Mouse (Mus musculus) spleen, postnatal 14 days (tissue): Measurements from ENCODE around the gene Med25.
A peak's percentile ranks its signal among the peaks of the same experiment; 100 is the strongest.

ENCODE experiments used
- DNase-seq, 2 experiments: peaks; one replicate each; pipeline ENCODE4 v3.0.0; 2021 to 2022; ENCODE audit warnings: low spot score in 2 of 2

Gene Med25

DNA sequence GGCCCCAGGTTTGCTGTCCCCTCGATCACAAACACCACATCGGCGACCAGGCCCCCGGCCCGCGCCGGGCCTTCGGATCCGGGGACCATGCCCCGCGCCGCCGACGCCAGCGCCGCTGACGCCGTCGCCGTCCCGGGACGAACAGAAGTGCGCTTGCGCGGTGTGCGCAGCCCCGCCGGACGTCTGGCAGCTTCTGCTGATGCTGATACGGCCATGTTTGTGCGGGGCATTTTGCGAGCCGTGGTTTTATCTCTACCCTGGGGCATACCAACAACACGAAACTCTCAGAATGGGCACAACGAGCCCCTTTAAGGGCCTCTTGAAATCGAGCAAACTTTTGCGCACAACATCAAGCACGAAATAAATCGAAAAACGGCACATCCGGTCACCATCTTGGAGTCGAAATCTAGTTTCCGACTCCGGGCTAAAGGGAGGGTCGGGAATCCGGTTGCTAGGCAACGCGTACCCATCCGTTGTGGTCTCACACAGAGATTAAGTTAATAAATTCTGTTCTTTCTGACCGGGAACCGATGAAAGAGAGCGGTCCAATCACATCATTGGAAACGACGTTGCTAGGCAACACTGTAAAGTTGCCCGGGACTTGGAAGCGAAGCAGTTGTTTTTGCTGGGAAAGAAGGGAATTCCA is at the start of gene Med25:
Med25 (minus strand) TSS at position 437 of the 646 bp plus-strand sequence.
- peak; percentile 75 to 82 for DNase-seq

DNA sequence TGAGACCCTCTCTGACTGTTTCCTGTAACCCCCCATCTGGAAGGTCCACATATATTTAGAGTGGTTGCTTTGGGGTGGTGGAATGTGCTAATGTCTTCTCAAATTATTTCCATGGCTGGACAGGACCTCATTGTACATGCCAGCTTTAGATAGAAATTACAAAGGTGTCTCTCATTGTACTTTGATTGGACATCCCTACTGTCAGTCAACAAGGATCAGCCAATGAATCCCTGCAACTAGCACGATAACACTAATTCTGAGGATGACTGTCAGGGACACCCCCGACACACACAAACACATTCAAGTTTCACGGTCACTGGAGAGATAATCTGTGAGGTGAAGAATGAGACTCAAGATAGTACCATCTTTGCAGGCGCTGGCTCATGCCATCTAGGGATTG is 46.2 kb upstream of the Med25 start:
- no peak for DNase-seq

DNA sequence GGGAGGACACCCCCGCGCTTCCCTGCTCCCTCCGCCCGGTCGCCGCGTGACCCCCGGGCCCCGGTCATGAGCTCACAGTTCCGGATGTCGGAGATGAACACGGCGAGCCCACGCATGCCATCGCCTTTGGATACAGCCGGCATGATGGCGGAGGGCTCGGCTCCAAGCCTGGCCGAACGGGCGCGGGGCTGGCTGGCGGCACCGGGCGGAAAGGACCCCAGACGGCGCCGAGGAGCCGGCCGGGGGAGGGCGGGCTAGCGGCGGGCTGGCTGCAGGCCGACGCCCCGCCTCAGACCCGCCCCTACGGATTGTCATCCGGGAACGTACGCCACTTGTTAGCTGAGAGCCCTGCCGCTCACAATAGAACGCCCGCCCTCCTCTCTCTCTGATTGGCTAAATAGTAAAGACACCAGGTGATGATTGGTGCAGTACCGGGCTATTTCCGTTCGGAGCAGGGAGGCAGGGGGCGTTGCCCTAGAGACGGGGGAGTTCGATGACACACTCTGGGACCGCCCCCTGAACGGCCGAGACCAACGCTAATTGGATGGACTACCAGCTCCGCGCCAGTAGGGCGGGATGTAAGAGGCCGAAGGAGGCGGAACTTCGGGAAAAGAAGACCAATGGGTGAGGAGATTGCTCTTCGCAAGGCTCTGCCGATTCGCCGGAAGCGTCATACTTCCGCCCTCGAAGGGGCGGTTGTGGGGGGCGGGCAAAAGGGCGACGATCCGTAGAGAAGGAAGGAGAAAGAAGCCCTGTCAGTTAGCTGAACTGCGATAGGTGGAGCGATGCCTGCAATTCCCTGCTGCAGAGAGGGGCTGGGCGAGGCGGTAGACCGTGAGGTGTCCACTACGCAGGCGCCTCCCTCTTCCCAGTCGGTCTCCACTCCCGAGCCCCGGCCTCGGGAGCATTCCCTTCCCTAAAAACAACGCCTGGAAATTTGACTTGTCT is 37.0 kb upstream of the Med25 start, which contains the start of gene Ap2a1:
Ap2a1 (minus strand) TSS at position 293 of the 948 bp plus-strand sequence.
- DNase-seq = peak; percentile 98 to 99

DNA sequence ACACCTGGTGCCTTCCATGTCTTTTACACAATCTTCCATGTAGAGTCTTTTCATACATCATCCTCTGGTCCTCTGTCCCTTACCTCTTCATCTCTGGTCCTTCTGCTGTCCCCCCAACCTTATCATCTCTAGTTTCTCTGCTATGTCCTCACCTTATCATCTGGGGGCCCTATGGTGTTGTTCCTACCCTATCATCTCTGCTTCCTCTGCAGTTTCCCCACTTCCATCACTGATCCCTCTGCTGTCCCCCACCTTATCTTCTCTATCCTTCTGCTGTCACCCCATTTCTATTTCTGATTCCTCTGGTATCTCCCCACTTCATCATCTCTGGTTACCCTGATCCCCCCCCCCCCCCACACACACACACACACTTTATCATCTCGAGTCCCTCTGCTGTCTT is 36.1 kb upstream of the Med25 start:
- no peak for DNase-seq

DNA sequence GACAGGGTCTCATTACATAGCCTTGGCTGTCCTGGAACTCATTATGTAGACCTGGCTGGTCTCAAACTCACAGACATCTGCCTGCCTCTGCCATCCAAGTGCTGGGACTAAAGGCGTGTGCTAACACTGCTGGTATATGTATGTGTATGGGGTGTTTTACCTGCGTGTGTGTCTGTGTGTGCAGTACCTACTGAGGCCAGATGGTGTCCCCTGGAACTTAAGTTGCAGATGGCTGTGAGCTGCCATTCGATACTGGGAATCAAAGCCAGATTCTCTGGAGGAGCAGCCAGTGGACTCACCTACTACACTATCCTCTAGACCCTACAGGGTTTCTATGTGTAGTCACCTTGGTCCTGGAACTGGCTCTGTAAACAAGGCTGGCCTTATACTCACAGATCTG is 33.0 kb upstream of the Med25 start:
- no peak for DNase-seq

DNA sequence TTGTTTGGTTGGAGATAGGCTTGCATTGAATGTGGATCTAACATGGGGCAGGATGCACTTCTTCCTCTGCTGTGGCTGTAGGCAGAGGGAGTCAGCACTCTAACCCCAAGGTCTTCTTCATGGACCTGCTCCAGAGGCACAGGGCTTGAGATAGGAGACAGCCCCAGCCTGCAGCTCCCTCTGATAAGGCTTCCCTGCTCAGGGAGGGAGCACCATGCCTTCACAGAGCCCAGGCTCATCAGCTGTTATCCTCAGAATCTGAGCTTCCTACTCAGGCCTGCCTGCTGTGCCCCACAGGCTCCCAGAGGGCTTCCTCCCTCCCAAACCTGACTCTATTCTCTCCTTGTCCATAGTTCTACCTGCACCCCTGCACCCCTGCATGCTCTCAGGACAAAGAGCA is 30.0 kb upstream of the Med25 start:
- DNase-seq = no peak

DNA sequence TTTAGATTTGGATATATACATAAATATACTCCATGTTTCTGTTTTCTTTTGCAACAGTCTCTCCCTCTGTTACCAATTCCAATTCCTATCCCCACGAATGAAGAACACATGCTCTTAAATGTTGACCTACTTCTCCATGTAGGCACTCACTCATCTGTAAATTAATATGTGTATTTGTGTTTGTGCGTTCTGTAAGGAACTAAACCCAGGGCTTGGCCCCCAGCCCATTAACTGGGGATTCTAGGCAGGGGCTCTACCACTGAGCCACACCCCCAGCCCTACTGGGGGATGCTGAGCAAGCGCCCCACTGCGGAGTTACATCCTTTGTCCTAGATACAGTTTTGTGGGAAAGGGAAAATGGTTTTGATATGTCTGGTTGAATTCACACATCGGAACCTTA is 26.6 kb upstream of the Med25 start:
- no peak for DNase-seq

DNA sequence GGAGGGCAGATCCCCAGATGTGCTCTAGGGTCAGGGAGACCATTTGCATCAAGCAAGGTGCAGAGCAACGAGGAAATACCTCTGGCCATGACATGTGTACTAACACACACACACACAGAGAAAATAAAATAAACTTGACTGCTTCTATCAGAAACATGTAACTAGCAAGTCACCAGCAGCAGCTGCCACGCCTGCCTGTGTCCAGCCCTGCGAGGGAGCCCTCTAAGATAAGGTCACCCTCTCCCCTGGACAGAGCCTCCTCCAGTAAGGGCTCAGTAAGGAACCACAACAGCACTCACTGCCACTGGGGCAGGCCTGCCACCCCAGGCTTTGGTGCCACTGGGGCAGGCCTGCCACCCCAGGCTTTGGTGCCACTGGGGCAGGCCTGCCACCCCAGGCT is 25.7 kb upstream of the Med25 start:
- DNase-seq = no peak

DNA sequence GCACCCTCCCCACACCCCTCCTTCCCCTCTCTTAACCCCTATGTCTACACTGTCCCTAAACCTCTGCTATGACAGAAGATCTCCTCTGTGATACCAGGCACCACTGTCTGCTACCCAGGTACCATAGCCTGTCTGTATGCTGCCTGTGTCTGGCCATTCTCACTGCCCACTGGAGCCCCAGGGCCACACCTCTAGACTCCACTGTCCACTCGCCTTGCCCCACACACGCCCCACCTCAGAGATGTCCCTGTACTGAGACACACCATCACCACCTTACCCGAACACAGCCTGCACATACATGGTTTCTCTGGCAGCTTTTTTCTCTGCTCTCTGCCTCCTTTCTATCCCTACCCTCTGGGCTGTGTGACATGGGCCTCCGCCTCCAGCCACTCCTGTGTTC is 24.4 kb upstream of the Med25 start:
- DNase-seq = no peak

DNA sequence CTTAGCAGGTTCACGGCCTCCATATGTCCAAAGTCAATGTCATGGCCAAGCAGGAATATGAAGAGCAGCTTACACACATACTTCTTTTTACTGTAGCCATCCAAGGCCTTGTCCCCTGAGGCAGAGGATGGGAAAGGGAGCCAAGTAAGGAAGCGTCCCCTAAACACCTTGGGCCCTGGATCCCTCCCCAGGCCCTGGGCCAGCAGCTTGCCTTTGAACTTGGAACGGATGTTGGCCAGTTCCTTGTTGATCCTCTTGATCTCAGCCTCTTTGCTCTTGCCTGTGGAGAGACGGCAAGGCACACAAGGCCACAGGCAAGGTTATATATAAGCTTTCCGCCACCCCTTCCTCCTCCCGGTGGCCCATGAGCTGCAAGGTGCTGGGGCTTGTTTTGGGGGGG is 23.7 kb upstream of the Med25 start:
- DNase-seq = no peak

DNA sequence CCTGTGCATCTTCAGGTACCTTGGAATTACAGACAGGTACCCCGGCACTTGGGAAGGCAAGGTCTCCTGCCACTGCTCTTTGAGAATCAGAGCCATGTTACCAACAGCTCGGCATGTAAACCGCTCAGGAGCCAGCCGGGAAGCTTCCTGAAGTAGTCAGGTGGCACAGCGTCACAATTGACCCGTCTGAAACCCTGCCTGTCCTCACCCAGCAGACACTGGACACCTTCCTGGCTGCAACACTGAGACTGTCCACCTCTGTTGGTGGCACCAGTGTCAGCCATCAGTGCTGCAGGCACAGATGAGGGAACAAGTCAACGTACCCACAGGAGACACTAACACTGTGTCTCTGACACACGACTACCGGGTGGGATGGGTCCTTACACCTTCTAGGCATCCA is 22.8 kb upstream of the Med25 start:
- no peak for DNase-seq

DNA sequence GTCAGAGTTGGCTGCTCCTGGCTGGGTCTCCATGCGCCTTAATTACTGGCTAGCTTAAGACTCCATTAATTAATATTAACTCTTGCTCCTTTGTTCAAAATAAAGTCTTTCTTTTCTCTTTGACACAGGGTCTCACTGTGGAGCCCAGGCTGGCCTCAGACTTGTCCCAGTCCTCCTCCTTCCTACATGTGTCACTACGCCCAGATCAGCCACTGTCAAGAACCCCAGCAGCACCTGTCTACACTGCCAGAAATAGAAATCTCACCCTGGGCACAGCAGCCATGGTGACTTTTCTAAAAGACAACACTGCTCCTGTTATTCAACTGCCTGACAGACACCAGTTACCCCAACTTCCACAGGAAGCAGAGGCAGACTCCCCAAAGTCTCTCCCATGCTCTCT is 21.9 kb upstream of the Med25 start:
- no peak for DNase-seq

DNA sequence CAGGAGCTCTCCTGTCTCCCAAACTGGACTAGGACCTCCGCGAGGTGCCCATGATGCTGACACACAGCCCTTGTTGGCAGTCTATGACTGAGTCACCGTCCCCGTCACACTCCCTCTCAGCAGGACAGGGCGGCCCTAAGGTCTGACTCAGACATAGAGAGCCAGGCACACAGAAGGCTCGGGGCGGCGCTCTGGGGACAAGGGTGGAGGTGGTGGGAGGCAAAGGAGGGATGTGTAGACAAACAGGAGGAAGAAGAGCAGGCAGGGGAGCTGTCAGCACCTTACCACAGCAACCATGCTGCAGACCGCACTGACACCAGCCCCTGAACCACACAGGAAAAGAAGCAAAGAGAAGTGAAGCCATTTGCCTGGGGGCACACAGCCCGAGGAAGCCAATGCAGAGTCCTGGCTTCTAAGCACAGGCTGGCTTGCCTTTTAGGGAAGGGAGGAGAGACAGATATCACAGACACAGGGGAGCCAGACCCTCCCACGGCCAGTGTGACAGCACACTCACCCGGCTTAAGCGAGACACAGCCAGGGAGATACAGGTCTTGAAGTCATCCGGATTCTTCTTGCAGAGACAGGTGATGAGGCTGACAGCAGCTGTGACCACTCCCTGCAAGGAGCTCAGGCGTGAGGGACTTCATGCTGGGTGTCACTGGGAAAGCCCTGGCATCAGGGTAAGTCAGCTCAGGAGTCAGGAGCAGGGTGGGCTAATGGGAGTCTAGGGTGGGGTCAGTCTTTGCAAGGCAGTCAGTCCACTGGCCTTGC is 16.4 kb upstream of the Med25 start:
- no peak for DNase-seq

DNA sequence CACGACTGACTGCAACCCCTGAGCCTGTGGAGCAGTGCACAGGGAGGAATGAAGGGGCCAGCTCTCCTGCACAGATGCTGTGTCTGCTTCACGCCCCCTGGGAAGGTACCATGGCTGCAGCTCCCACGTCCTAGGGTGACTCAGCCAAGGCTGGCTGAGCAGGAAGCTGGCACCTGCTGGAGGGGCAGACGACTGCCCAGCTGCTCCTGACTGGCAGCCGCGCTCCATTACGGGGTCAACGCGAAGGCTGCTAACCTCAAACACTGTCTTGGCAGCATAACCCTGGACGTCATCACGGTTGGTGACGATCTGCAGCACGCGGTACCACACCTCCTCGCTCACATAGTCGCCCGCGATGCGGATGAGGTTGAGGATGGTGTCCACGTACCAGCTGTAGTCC is 12.9 kb upstream of the Med25 start:
- DNase-seq = no peak

DNA sequence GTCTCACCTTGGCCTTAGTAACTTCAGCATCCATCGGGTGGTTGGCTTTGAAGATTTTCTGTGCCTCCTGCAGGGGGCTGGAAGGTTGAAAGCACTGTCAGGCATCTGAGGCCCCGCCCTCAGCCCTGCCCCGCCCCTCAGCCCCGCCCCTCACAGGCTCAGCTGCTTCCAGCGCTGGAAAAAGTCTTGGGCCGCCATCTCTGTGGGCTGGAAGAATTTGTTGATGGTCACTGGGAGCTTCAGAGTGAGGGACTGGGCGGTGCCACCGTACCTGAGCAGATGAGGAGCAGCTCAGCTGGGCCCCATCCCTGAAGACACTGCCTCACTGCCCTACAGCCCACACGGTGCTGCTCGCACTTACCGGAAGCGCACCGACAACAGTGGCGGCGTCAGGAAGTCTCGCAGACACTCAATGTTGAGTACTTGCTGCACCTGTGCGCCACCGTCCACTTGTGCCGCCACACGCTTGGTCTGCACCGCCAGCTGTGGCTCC is 8.8 kb upstream of the Med25 start:
- no peak for DNase-seq

DNA sequence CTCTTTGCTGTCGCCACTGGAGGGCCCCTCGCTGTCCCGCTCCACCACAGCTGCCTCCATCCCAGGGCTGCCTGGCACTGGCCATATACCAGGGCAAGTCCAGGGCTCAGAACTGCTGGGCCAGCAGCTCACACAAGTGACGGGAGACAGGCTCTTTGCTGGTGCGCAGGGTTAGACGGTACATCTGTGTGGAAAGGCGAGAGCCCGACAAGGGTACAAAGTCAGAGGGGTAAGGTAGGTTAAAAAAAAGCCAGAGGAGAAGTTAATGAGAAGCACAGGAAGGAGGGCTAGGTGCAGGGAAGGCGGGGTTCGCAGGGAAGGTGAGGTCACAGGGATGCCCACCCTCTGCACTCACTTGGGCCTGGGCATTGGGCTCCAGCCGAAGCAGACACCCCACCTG is 8.1 kb upstream of the Med25 start:
- DNase-seq = no peak

DNA sequence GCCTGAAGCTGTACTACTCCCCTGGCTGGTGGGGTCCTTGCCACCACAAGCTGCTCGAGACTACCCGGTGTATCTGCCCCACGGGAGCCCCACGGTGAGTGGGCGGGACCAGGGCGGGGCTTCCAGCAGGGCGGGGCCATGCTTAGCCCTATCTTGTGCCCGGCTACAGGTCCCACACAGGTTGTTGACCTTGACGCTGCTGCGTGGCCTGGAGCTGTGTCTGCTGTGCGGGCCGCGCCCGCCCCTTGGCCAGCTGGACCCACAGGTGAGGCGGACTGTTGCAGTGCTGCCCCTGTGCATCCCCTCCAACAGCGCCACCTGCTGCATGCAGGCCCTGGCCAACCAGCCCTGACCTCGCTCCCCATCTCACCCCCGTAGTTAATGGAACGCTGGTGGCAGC is 6.1 kb upstream of the Med25 start:
- DNase-seq = peak in 1 of 2 experiments; percentile 18

DNA sequence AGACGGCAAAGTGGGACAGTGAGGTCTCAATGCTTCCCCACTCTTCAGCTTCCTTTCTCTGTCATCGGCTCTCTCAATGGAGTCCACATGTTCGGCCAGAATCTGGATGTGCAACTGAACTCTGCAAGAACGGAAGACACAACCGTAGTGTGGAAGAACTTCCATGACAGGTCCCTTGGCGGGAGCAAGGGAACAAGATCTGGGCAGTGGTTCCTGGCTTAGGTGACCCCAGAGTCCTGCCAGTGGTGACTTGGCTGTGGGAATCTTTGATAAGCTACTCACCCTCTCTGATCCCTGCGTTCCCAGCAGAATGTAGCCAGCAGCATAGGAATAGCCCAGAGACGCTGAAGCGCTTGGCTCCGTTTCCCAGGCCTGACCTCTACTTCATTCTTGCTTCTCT is 4.0 kb upstream of the Med25 start:
- DNase-seq = no peak

DNA sequence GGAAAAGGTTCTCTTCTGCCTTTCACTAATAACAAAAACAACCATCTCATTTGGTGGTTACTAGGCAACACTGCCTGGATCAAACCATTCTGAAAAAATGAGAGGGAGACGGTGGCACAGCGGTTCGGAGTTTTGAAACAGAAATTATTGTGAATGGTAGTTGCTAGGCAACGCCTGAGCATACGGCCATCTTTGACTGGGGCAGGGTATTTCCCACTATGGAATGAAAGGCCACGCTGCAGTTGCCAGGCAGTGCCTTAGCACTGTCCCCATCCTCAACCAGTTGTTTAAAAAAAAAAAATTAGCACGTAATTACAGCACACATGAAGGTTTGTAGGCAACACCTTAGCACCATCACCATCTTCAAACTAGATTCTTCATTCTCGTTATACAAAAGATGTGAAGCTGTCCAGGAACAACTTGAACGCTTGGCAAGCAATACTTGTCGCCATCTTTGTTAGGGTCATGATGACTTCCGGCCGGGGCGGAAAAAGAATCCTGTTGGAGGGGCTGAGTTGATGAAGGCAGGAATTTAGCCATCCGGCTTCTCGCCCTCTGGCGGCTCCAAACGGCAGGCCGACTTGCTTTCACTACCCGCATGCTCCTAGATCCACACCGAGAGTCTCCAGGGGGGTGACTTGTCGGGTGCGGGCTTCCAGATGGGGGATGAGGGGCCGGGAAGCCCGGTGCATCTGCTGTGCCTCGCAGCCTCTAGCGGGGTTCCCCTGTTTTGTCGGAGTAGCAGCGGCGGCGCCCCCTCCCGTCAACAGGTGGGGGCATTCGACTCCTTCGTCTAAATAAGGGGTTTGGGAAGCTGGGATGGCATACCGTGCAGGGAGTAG is 3.3 kb upstream of the Med25 start, which contains the start of gene Fuz:
Fuz (plus strand) TSS at position 487 of the 842 bp plus-strand sequence.
- DNase-seq = peak; percentile 65 to 76

DNA sequence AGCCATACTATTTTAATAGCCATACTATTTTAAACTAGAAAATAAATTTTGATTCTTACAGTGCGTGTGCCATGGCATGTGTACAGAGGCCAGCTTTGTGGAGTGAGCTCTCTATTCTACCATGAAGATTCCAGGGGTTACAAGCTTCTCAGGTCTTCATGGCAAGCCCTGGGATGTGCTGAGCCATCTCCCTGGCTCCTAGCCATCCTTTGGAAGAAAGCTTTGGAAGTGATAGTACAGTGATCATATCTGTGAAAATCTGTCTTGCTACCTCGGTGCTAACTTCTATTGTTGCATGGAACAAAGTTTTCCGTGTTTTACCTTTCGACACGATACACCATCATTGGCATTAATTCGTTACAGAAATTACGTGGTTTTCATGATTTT is 2.7 kb upstream of the Med25 start:
- no peak for DNase-seq

DNA sequence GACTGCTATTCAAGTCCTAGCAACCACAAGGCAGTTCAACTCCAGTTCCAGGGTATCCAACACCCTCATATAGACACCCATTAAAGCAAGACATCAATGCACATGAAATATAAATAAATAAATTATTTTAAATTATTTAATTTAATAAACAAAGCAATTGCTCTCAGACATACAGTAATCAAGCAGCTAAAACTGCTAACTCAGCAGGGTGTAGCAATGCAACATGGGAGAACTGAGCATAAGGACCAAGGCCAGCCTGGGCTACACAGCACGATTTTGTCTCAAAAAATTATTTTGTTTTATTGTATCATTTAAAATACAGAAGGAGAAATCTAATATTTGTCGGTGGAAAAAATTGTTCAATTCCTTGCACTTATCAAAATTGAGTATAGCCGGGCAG is 1.7 kb upstream of the Med25 start:
- no peak for DNase-seq
